ENCODE assay signal across 15 mouse cellular contexts in the genomic region with DNA sequence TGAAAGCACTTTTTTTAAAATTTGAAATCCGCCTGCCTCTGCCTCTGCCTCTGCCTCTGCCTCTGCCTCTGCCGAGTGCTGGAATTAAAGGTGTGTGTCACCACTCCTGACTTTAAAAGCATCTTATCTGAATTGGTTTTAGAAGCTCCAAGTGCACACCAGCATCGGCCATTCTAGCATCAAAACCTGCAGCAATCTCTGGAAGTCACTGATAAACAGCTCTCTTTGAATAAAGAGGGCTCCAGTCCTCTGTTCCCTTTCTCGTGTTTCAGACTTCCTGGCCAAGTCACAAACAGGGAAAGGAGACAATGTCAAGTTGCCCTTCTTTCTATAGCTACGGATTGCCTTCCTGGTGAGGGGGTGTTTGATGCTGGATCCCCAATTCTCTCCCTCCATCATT.
DNase-seq lines count a peak whose midpoint lies in the region; ATAC-seq and TF ChIP-seq lines count a peak whose summit lies in the region.
"Had no signal": no experiment of that assay in that cellular context is flagged by ENCODE, and none has a peak within 500 bp of the region (broad histone marks: within the 10 kb centered on the region; RNA-seq: fewer than 3 reads in every experiment).

No protein-coding gene starts in this region.

- H3K27ac ChIP-seq in heart, embryonic 16.5 days (ENCODE audit: low read length) = peak overlapping the region; percentile 85
- peak overlapping the region; percentile 47; the same call in 1 of the 2 replicates for H3K27ac ChIP-seq in lung, postnatal 0 days (ENCODE audit: low read length)
- H3K27ac ChIP-seq in limb, embryonic 15.5 days = peak overlapping the region; percentile 22; the same call in 1 of the 2 replicates
- peak overlapping the region; percentile 21; the same call in 1 of the 2 replicates for H3K27ac ChIP-seq in stomach, embryonic 15.5 days
- H3K27ac ChIP-seq: hindbrain, embryonic 13.5 days had no signal

- TF ChIP-seq EP300 in lung, postnatal 0 days (IDR thresholded peaks at IDR 0.05) = no peak

- no peak overlapping the region for H3K4me2 ChIP-seq in heart, embryonic 16.5 days (ENCODE audit: low read depth, low read length)
- no peak overlapping the region for H3K4me2 ChIP-seq in lung, postnatal 0 days (replicated peaks; ENCODE audit: low read depth, low read length)
- no peak overlapping the region for H3K4me2 ChIP-seq in limb, embryonic 15.5 days
- H3K4me2 ChIP-seq in stomach, embryonic 15.5 days = no peak overlapping the region
- H3K4me2 ChIP-seq: hindbrain, embryonic 13.5 days had no signal

- peak overlapping the region; percentile 34; the same call in 1 of the 2 replicates for H3K9ac ChIP-seq in heart, embryonic 16.5 days (ENCODE audit: low read length)
- no peak overlapping the region for H3K9ac ChIP-seq in lung, postnatal 0 days (replicated peaks; ENCODE audit: low read depth)
- H3K9ac ChIP-seq in limb, embryonic 15.5 days = no peak overlapping the region
- H3K9ac ChIP-seq in stomach, embryonic 15.5 days = no peak overlapping the region
- H3K9ac ChIP-seq: hindbrain, embryonic 13.5 days had no signal

- no peak for ATAC-seq in heart, embryonic 16.5 days (replicated peaks; ENCODE audit: extremely low read depth, insufficient read depth, low FRiP score)
- no peak for ATAC-seq in lung, postnatal 0 days
- ATAC-seq in limb, embryonic 15.5 days (ENCODE audit: insufficient number of reproducible peaks, low FRiP score, low TSS enrichment, low read depth) = no peak
- no peak for ATAC-seq in stomach, embryonic 15.5 days (ENCODE audit: insufficient read depth, low FRiP score, low read depth)
- no peak for ATAC-seq in inflammation-experienced regulatory T-cells, adult 6 months
- ATAC-seq: activated CD4-positive, CD25-positive, alpha-beta regulatory T cell, adult 4 months; forebrain, embryonic 16.5 days had no signal

- peaks cover 8% of the 10 kb centered on the region for H3K9me3 ChIP-seq in heart, embryonic 16.5 days (replicated peaks; ENCODE audit: control insufficient read depth, low read length)
- no peaks in the 10 kb centered on the region for H3K9me3 ChIP-seq in lung, postnatal 0 days (ENCODE audit: low read length)
- H3K9me3 ChIP-seq in limb, embryonic 15.5 days = no peaks in the 10 kb centered on the region
- H3K9me3 ChIP-seq in stomach, embryonic 15.5 days = no peaks in the 10 kb centered on the region
- H3K9me3 ChIP-seq: hindbrain, embryonic 13.5 days had no signal

- peaks cover 49% of the 10 kb centered on the region for H3K4me1 ChIP-seq in heart, embryonic 16.5 days (ENCODE audit: control insufficient read depth, insufficient read depth, low read length)
- peaks cover 6% of the 10 kb centered on the region; the same call in 1 of the 2 replicates for H3K4me1 ChIP-seq in lung, postnatal 0 days (ENCODE audit: insufficient read depth, low read depth, low read length)
- H3K4me1 ChIP-seq in limb, embryonic 15.5 days = peaks cover 35% of the 10 kb centered on the region
- peaks cover 17% of the 10 kb centered on the region for H3K4me1 ChIP-seq in stomach, embryonic 15.5 days

- no peaks in the 10 kb centered on the region for H3K36me3 ChIP-seq in heart, embryonic 16.5 days (ENCODE audit: control insufficient read depth, insufficient read depth)
- H3K36me3 ChIP-seq in lung, postnatal 0 days (ENCODE audit: insufficient read depth, low read length) = no peaks in the 10 kb centered on the region
- no peaks in the 10 kb centered on the region for H3K36me3 ChIP-seq in limb, embryonic 15.5 days
- H3K36me3 ChIP-seq in stomach, embryonic 15.5 days = no peaks in the 10 kb centered on the region

- DNase-seq in heart, adult 18-20 months = no peak
- no peak for DNase-seq in lung, postnatal 0 days (ENCODE audit: low spot score)
- DNase-seq in lung, postnatal 25 days (ENCODE audit: low spot score) = no peak
- DNase-seq: adrenal gland, postnatal 36 days; gastrocnemius, postnatal 10 days; midbrain, embryonic 14.5 days; thymus, postnatal 36 days had no signal

- no peaks in the 10 kb centered on the region for H3K27me3 ChIP-seq in heart, embryonic 16.5 days (ENCODE audit: control insufficient read depth, insufficient read depth, low read length)
- no peaks in the 10 kb centered on the region for H3K27me3 ChIP-seq in lung, postnatal 0 days (replicated peaks; ENCODE audit: insufficient read depth, low read length)
- H3K27me3 ChIP-seq in limb, embryonic 15.5 days = no peaks in the 10 kb centered on the region
- H3K27me3 ChIP-seq in stomach, embryonic 15.5 days (replicated peaks) = no peaks in the 10 kb centered on the region

- WGBS in heart, embryonic 16.5 days = 18% methylated on average over 5 of the region's 5 CpGs
- 37% methylated on average over 5 of the region's 5 CpGs for WGBS in lung, postnatal 0 days
- 55% methylated on average over 5 of the region's 5 CpGs for WGBS in limb, embryonic 15.5 days
- 50% methylated on average over 5 of the region's 5 CpGs for WGBS in stomach, embryonic 15.5 days

- H3K4me3 ChIP-seq in heart, embryonic 16.5 days (ENCODE audit: low read length) = no peak overlapping the region
- no peak overlapping the region for H3K4me3 ChIP-seq in lung, postnatal 0 days (ENCODE audit: low read depth, low read length)
- H3K4me3 ChIP-seq in limb, embryonic 15.5 days = no peak overlapping the region
- no peak overlapping the region for H3K4me3 ChIP-seq in stomach, embryonic 15.5 days (replicated peaks)
- H3K4me3 ChIP-seq: erythroblast, embryonic 14.5 days; hindbrain, embryonic 13.5 days had no signal

- TF ChIP-seq CTCF in lung, postnatal 0 days (IDR thresholded peaks at IDR 0.05) = no peak

Comparison
In these comparisons a context has a peak if more than half of its experiments do, and no peak if none do; other contexts are left out.
1. H3K27ac ChIP-seq: peak in every context shown above with its lines; median percentile 85 in heart, embryonic 16.5 days; 47 in lung, postnatal 0 days; 22 in limb, embryonic 15.5 days; 21 in stomach, embryonic 15.5 days.